Mouse (Mus musculus): ENCODE measurements around the gene Nfia.

The Nfia gene

DNA sequence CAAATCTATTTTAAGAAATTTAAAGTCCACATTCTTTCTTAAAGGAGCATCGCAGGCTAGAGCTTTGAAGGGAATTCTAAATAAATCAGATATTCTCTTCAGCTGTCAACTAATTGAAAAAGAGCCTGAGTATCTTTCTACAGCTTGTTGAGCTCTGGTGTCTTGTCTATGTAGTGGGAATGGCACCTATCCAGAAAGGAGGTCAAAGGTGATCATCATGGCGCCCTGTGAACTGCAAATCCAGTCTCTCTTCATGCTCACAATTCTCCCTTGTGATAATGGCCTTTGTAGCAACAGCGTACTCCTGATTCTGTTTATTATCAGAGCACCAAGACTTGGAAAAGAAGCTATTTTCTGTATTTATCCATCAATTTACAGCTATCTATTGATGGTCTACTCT is 6.4 kb upstream of the Nfia start:
- no peak for DNase-seq (ENCODE audit: low read depth, low spot score)

DNA sequence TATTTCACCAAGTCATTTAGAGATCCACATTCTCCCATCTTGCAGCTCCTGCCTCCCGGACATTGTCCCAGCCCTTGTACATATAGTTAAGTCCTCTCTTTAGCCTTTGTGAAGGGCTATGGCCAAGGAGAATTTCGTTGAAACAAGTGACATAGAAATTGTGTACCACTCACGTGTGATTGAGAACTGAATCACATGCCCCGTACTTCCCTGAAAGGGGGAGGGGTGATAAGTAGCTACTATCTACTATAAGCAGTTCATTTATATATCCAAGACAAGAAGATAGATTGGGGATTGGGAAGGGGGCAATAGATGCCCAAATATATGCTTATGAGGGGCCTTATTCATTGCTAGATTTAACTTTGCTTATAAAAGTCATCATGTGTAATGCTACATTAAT is 5.5 kb upstream of the Nfia start:
- DNase-seq (ENCODE audit: low read depth, low spot score) = no peak

DNA sequence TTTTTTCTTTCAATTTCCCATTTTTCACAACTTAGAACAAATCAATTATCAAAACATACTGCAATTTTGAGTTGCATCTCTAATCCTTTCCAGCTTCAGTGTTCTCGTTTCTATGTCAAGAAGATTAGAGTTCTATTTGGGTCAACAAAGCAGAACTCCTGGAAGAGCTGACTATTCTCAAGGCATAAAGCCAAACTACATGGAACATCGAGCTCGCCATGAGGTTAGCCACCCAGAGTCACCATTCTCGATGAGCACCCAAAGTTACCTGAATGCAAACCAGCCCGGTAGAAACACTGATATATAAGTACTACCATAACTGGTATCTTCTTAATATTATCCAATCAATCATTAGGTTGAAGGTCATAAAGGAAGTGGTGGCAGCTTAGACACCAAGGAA is 5.0 kb upstream of the Nfia start:
- DNase-seq (ENCODE audit: low read depth, low spot score) = no peak

GRCm38 (mm10) chr4:97769861-97770260 is 2.7 kb upstream of the Nfia start:
- DNase-seq (ENCODE audit: low read depth, low spot score) = no peak

DNA sequence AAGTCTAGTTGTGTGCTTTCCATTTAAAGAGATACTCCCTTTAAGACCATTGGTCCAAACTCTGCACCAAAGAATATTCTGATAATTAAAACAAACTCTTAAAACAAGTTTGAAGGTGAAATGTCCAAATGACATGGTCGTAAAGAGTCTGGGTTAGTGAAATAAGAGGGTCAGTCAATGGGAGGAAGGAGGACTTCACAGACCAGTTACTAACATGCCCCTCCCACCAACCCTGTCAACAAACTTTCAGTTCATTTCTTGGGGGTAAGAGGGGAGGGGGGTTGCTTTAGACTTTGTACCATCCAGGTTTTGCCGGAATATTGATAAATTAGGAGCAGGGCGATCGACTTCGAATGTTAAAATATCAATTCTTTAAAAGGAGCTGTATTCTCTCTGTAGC is 1.1 kb upstream of the Nfia start:
- no peak for DNase-seq (ENCODE audit: low read depth, low spot score)

DNA sequence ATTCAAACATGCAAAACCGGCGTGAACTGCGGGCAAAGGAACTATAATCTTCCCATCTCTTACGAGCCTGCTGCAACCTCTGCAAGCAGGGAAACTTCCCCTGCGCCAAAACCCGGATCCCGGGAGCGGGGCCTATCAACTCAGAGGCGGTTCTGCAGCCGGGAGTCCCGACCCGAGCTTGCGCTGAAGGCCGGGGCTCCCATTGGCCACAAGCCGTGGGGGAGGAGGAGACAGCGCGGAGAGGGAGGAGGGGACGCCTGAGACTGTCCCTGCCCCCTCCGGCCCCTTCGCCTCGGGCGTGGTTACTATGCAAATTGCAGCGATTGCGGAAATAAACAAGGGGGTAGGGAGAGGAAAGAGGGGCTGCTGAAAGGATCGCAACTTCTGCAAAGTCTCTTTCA is 450 bp upstream of the Nfia start:
- DNase-seq (ENCODE audit: low read depth, low spot score) = peak; percentile 94

DNA sequence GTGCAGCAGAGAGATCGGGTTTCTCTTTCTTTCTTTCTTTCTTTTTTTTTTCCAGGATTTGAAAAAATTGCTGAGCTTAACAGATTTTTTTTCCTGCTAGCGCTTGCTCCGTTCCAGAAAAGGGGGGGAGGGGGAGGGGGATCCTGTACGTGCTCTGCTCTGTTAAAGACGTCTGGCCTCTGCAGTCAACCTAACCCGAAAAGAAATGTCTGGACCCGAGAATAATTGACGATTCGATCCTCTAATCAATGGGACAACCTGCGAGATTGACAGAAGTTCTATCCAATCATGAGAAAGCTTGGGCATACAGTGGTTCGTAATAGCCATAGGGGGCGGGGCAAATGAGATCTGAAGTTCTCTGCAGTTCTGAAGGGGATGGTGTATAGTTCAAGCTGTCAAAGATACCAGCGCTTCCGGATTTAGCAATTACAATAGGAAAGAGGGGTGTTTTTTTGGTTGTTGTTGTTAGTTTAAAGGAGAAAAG is 618 bp downstream of the Nfia start:
- peak; percentile 99 for DNase-seq (ENCODE audit: low read depth, low spot score)

DNA sequence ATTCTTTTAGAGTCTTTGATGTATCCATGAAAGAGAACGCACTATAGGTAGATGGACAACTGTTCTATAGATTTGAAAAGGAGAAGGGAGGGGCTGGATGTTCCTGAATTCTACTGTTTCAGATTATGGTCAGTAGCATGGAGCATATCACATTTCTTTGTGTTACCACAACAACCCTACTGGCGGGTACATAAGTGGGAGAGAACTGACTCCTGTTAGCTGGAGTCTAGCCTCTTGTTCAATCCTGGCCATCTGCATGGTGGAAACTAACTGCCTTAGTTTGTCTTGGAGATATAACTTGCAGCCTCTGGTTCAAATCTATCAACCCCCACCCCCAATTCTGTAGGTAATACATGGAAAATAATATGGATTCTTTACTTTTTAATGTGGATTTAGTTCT is 1.3 kb downstream of the Nfia start:
- no peak for DNase-seq (ENCODE audit: low read depth, low spot score)

DNA sequence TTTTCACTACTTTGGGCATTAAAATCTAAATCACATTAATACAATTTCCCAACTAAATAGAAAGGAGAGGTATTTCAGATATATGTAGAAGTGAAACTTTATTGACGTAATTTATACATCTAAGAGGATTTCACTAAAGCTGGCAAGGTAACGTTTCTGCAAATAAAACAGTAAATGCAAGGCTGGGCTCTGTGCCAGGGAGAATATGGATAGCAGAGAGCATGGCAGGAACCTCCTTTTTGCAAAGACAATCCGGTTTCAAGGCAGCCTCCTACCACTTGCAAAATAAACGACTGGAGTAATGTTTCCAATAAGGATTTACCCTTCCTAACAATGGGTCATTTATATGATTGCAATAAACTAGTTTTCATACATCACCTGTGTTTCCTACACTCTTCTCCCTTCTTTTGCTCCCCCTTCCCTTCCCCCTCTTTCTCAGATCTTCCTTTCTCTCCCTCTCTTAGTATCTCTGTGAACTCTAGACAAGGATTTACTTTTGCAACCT is 2.0 kb downstream of the Nfia start:
- no peak for DNase-seq (ENCODE audit: low read depth, low spot score)

DNA sequence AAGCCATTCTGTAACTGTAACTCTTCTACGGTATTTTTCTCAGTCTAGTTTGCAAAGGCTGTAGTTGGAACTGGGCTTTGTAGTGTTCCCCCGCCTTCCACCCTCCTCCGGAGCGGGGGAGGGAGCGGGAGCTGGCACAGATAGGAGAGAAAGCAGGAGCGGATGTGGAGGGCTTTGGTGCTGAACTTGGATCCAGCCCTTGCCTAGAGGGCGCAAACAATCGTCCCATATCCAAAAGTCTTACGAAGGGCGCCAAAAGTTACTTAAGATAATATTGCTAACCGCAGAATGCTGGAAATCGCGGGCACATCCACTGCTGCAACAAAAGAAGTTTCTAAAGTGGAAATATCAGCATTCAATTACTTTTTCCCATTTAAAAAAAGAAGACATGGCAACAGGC is 2.5 kb downstream of the Nfia start:
- DNase-seq (ENCODE audit: low read depth, low spot score) = peak; percentile 48

- DNase-seq (ENCODE audit: low read depth, low spot score) = no peak
Observed at GRCm38 (mm10) chr4:97775494-97776265, 3.1 kb downstream of the Nfia start.

- peak; percentile 40 for DNase-seq (ENCODE audit: low read depth, low spot score)
Observed at GRCm38 (mm10) chr4:97776388-97777080, 4.0 kb downstream of the Nfia start.

DNA sequence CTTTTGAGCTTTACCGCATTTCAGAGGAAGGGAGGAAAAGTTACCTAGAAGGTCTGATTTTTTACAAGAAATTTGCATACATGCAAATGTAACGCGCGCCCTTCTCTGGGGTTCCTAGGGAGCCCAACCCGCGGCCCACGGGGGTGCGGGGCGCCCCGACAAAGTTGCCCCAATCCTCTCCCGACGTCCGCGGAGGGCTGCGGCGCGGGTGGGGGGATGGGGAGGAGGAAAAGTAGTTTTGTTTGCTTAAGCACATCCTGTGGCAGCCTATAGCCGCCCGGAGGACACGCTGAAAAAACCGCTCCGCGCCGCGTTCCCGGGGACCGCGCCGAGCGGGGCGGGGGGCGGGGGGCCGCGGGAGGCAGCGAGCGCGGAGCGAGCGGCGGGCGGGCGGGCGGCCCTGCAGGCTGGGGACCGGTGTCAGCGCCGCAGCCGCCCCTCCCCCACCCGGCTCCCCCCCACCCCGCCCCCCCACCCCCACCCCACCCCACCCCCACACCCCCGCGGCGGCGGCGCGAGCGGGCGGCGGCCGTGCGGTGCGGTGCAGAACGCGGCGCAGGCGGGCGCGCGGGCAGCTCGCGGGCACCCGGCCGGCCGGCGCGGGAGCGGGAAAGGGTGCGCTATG is 4.7 kb downstream of the Nfia start:
- peak; percentile 40 for DNase-seq (ENCODE audit: low read depth, low spot score)

DNA sequence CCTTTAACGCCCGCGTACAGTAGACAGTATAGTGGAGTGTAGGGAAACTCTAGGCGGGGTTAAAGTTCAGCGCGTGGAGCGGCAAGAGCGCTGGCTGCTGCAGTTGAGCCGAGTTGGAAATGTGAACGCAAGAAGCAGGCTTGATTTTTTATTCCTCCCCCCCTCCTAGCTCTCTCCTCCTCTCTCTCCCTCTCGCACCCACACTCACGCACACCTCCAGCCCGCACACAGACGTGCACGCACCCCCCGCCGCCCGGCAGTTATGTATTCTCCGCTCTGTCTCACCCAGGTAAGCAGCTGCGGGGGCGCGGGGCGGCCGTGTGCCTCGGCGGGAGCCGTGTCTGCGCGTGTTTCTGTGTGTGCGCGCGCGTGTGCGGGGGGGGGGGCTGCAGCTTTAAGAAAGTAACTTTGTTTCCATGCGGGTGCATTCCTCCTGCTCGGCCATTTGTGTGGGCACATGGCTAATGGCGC is 5.2 kb downstream of the Nfia start, which contains the start of gene E130114P18Rik:
TSS of gene E130114P18Rik (minus strand) at position 373 of the 471 bp plus-strand sequence.
- DNase-seq (ENCODE audit: low read depth, low spot score) = peak; percentile 78

- DNase-seq (ENCODE audit: low read depth, low spot score) = no peak
Observed at GRCm38 (mm10) chr4:97778211-97779002, 5.9 kb downstream of the Nfia start.

- peak; percentile 19 for DNase-seq (ENCODE audit: low read depth, low spot score)
Observed at GRCm38 (mm10) chr4:97779003-97779930, 6.7 kb downstream of the Nfia start.

- no peak for DNase-seq (ENCODE audit: low read depth, low spot score)
Observed at GRCm38 (mm10) chr4:97780024-97780423, 7.5 kb downstream of the Nfia start.

DNA sequence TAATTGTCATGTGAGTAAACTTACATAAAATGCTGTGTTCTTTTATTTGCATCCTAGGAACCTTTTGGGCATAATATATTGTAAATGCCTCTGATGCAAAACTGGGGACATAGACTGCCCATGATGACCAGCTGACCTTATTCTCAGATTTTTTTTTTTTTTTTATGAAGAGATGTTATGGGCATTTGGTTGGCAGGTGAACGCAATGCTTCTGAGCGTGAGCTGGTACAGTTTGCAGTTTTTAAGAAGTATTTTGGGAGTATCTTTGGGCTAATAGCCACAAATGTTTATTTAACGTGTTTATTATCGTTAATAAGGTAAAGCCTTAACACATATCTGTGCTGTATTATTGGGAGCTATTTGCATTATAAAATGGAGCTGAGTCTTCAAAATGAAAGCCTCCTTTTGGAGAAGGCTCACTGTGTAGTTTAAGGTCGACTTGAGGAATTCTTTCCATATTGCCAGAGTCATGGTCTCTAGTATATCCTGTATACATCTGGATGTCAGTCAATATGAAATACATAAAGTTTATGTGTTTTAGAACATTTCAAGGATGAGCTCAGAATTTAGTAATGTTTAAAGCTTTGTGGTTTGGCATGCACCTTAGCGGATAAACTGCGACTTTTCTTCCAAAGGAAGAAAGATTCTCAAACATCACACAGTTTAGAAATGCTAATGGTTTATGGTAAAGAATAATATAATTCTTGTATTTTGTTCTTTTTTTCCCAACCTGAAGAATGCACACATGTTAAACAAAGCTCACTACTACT is 8.3 kb downstream of the Nfia start:
- DNase-seq (ENCODE audit: low read depth, low spot score) = no peak

DNA sequence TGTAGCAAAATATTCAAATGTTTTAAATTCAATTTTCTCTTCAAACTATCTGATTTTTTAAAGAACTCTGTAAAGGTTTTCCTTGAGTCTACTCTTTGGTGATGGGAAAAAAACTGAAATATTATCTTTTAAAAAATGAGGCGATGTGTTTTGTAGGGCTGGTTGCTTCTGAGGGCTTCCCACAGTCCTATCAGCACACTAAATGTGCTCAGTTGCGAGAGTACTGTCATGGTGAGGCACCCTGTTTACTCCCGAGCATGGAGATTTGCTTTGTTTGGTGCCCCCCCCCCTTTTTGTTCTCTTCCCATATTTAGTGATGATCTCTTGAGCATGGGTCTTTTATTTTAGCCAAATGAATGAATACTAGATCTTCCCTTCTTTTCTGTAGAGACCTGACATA is 9.5 kb downstream of the Nfia start:
- DNase-seq (ENCODE audit: low read depth, low spot score) = no peak

GRCm38 (mm10) chr4:97782497-97782896 is 10.0 kb downstream of the Nfia start:
- DNase-seq (ENCODE audit: low read depth, low spot score) = no peak
